15 mouse cellular contexts compared by ENCODE assay signal in the genomic region with DNA sequence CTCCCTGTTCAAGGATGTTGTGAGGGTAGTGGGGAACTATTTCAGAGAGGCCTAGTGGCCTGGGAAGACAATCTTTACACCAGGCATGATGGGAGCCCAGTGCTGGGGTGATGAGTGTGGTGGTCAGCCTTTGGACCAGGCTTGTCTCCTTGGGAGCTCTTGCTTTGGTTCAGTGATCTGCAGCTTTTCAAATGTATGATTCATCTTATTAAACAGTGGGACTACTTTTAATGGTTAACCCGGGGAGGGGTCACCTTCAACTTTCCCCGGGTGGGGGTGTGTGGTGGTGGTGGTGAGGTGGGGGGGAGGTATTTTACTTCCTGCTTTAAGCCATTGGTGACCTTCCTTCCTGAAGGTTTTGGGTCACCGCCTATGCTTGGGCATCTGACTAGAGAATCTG. TPM values are rescaled to one million over a fixed set of nuclear protein-coding genes. Genes with fewer than 3 reads are reported as not detected.
DNase-seq lines count a peak whose midpoint lies in the region; ATAC-seq and TF ChIP-seq lines count a peak whose summit lies in the region.
"Had no signal": no experiment of that assay in that cellular context is flagged by ENCODE, and none has a peak within 500 bp of the region (broad histone marks: within the 10 kb centered on the region; RNA-seq: fewer than 3 reads in every experiment).

No protein-coding gene starts in this region.

- 79% methylated on average over 3 of the region's 3 CpGs for WGBS in heart, embryonic 10.5 days
- 70% methylated on average over 3 of the region's 3 CpGs for WGBS in intestine, embryonic 15.5 days

- no peaks in the 10 kb centered on the region; the same call in 1 of the 2 replicates for H3K79me2 ChIP-seq in CH12.LX (replicated peaks; ENCODE audit: control insufficient read depth, extremely low read depth, insufficient read depth, poor library complexity, severe bottlenecking)

- TF ChIP-seq CTCF in CH12.LX (conservative IDR thresholded peaks at IDR 0.05 in 1 of 2, IDR thresholded peaks at IDR 0.05 in 1 of 2; ENCODE audit: low read depth in 2 of 2, low read length in 2 of 2) = no peak
- no peak for TF ChIP-seq CTCF in cortical plate, adult 2 months (IDR thresholded peaks at IDR 0.05; ENCODE audit: extremely low read depth, insufficient read depth, low read length)

- peak overlapping the region; percentile 61 for H3K4me2 ChIP-seq in CH12.LX (ENCODE audit: insufficient read depth, low read depth, poor library complexity, severe bottlenecking)
- H3K4me2 ChIP-seq in intestine, embryonic 15.5 days (replicated peaks) = no peak overlapping the region

- no peaks in the 10 kb centered on the region for H3K36me3 ChIP-seq in heart, embryonic 10.5 days
- H3K36me3 ChIP-seq in CH12.LX (replicated peaks in 1 of 2; ENCODE audit: control insufficient read depth in 1 of 2, insufficient read depth in 1 of 2, low read length in 1 of 2) = peaks cover 7 to 60% of the 10 kb centered on the region in 2 experiments
- H3K36me3 ChIP-seq in intestine, embryonic 15.5 days = no peaks in the 10 kb centered on the region
- H3K36me3 ChIP-seq: hindbrain, embryonic 12.5 days; limb, embryonic 10.5 days; liver, embryonic 15.5 days had no signal

- DNase-seq in heart, embryonic 10.5 days (ENCODE audit: low spot score) = no peak
- no peak for DNase-seq in heart, postnatal 36 days
- DNase-seq in CH12.LX (ENCODE audit: extremely low read depth) = no peak
- peak; percentile 76 to 89 for DNase-seq in kidney, postnatal 36 days
- no peak for DNase-seq in yolk sac, embryonic 10.5 days (ENCODE audit: low spot score)
- DNase-seq: lung, postnatal 36 days; thymus, postnatal 14 days had no signal

- intact Hi-C loops in heart, postnatal 36 days (cut with DNase I) = no loop called here

- peak overlapping the region; percentile 22; the same call in 1 of the 2 replicates for H3K9ac ChIP-seq in CH12.LX (ENCODE audit: insufficient read depth, low read depth)
- no peak overlapping the region for H3K9ac ChIP-seq in intestine, embryonic 15.5 days
- H3K9ac ChIP-seq: liver, embryonic 15.5 days had no signal

- H3K4me1 ChIP-seq in heart, embryonic 10.5 days = peaks cover 26% of the 10 kb centered on the region
- H3K4me1 ChIP-seq in CH12.LX (ENCODE audit: control insufficient read depth in 1 of 2, insufficient read depth in 2 of 2) = peaks cover 7 to 25% of the 10 kb centered on the region in 2 experiments; a peak in 2 of 4 replicates
- peaks cover 9% of the 10 kb centered on the region; the same call in 1 of the 2 replicates for H3K4me1 ChIP-seq in cortical plate, adult 2 months (ENCODE audit: control insufficient read depth, insufficient read depth, low read length)
- H3K4me1 ChIP-seq in intestine, embryonic 15.5 days (replicated peaks) = peaks cover 15% of the 10 kb centered on the region; the same call in 1 of the 2 replicates

- H3K9me3 ChIP-seq in heart, embryonic 10.5 days = no peaks in the 10 kb centered on the region
- no peaks in the 10 kb centered on the region for H3K9me3 ChIP-seq in CH12.LX (replicated peaks; ENCODE audit: low read length)
- no peaks in the 10 kb centered on the region for H3K9me3 ChIP-seq in intestine, embryonic 15.5 days
- H3K9me3 ChIP-seq: hindbrain, embryonic 12.5 days; limb, embryonic 10.5 days; liver, embryonic 15.5 days had no signal

- dilution Hi-C loops in CH12.LX (cut with MboI; ENCODE audit: extremely low pct_ligation_motif_present, extremely low pct_unique_long_range_greater_than_20kb, low sequenced_read_pairs) = loop anchor here (25.0 kb wide), 1 partner anchor 134 kb away; a partner anchor contains a TSS

- H3K27ac ChIP-seq in heart, embryonic 10.5 days = 0 out of 2 replicates have a peak overlapping the region, but pooled peaks have one; percentile 81
- no peak overlapping the region for H3K27ac ChIP-seq in CH12.LX (ENCODE audit: insufficient read depth, low read depth)
- 0 out of 2 replicates have a peak overlapping the region, but pooled peaks have one; percentile 33 for H3K27ac ChIP-seq in cortical plate, adult 2 months (ENCODE audit: insufficient read depth, low read length)
- no peak overlapping the region for H3K27ac ChIP-seq in intestine, embryonic 15.5 days
- H3K27ac ChIP-seq: heart, adult 2 months; liver, embryonic 15.5 days had no signal

- no peak overlapping the region for H3K4me3 ChIP-seq in heart, embryonic 10.5 days
- H3K4me3 ChIP-seq in CH12.LX (replicated peaks in 1 of 3; ENCODE audit: low read depth in 2 of 3, low read length in 2 of 3, poor library complexity in 1 of 3) = no peak overlapping the region
- peak overlapping the region; percentile 52 for H3K4me3 ChIP-seq in cortical plate, adult 2 months (ENCODE audit: insufficient read depth, low read length)
- H3K4me3 ChIP-seq in intestine, embryonic 15.5 days (replicated peaks) = no peak overlapping the region

- TF ChIP-seq RAD21 in CH12.LX (IDR thresholded peaks at IDR 0.05; ENCODE audit: low read depth, low read length) = no peak

- TF ChIP-seq POLR2A in CH12.LX (IDR thresholded peaks at IDR 0.05; ENCODE audit: low read depth, low read length) = no peak
- no peak for TF ChIP-seq POLR2A in cortical plate, adult 2 months (IDR thresholded peaks at IDR 0.05; ENCODE audit: extremely low read depth, insufficient read depth, low read length)

- H3K27me3 ChIP-seq in heart, embryonic 10.5 days (ENCODE audit: insufficient read depth, poor library complexity, severe bottlenecking) = peaks cover 75% of the 10 kb centered on the region
- no peaks in the 10 kb centered on the region for H3K27me3 ChIP-seq in CH12.LX (replicated peaks)
- peaks cover 22% of the 10 kb centered on the region for H3K27me3 ChIP-seq in intestine, embryonic 15.5 days (replicated peaks)

- in situ Hi-C loops in CH12.LX (cut with MboI; ENCODE audit: low pct_ligation_motif_present, low pct_unique_long_range_greater_than_20kb, low sequenced_read_pairs) = loop anchor here (5.0 to 25.0 kb wide), 2 partner anchors 71 to 334 kb away; a partner anchor contains a TSS

- no peak for TF ChIP-seq EP300 in CH12.LX (IDR thresholded peaks at IDR 0.05; ENCODE audit: low read length)

- ATAC-seq in intestine, embryonic 15.5 days = no peak

TF ChIP-seq in CH12.LX, 34 proteins besides CTCF, POLR2A, EP300 and RAD21:
- no peak for TF ChIP-seq TCF12 (IDR thresholded peaks at IDR 0.05; ENCODE audit: low read depth, low read length)
- no peak for TF ChIP-seq ELF1 (IDR thresholded peaks at IDR 0.05; ENCODE audit: low read depth, low read length)
- TF ChIP-seq NRF1 (IDR thresholded peaks at IDR 0.05; ENCODE audit: low read depth, low read length) = no peak
- TF ChIP-seq ZNF384 (IDR thresholded peaks at IDR 0.05; ENCODE audit: low read depth, low read length) = no peak
- TF ChIP-seq UBTF (IDR thresholded peaks at IDR 0.05; ENCODE audit: low read depth, low read length) = no peak
- no peak for TF ChIP-seq PAX5 (IDR thresholded peaks at IDR 0.05; ENCODE audit: low read length)
- no peak for TF ChIP-seq RCOR1 (conservative IDR thresholded peaks at IDR 0.05; ENCODE audit: low read depth, low read length)
- TF ChIP-seq JUND (conservative IDR thresholded peaks at IDR 0.05; ENCODE audit: low read depth, low read length) = no peak
- TF ChIP-seq GABPA (IDR thresholded peaks at IDR 0.05; ENCODE audit: insufficient replicate concordance, low read depth, low read length) = no peak

RNA-seq across cellular contexts. Expression of a gene that starts 1.8 kb away (rescaled TPM):
- 0.90 and 1.6 TPM in 2 replicates for polyA plus RNA-seq in heart, embryonic 10.5 days (2016; fragmentation: Nextera tagmentation; extraction: Ambion mirVana)
- total RNA-seq in heart, postnatal 36 days (2021) = under 1 TPM; 0.33 to 0.38 TPM
- total RNA-seq in CH12.LX (2012; rRNA removed) (3.5 and 5.3 TPM in 2 replicates), CH12.LX (2014; rRNA removed) (2.1 TPM in 2 replicates)
- polyA plus RNA-seq in CH12.LX (2012; ENCODE audit: insufficient read length, low read depth) = 3.1 and 4.8 TPM in 2 replicates
- polyA plus RNA-seq in cortical plate, adult 2 months (2012; rRNA removed) = 28.3 and 28.4 TPM in 2 replicates
- polyA plus RNA-seq in intestine, embryonic 15.5 days (2015; fragmentation: Nextera tagmentation; extraction: Ambion mirVana) = 0.89 and 1.2 TPM in 2 replicates

RNA-seq across cellular contexts. Expression of a gene that starts 18.7 kb away (rescaled TPM):
- polyA plus RNA-seq in heart, embryonic 10.5 days (2016; fragmentation: Nextera tagmentation; extraction: Ambion mirVana) = 0.70 and 0.87 TPM in 2 replicates
- total RNA-seq in heart, postnatal 36 days (2021) = 1 to 10 TPM; 6.7 to 6.8 TPM
- total RNA-seq in CH12.LX (2012; rRNA removed) (27.9 and 28.5 TPM in 2 replicates), CH12.LX (2014; rRNA removed) (27.5 and 36.8 TPM in 2 replicates)
- polyA plus RNA-seq in CH12.LX (2012; ENCODE audit: insufficient read length, low read depth) = 21.6 and 22.1 TPM in 2 replicates
- 1.2 and 1.9 TPM in 2 replicates for polyA plus RNA-seq in cortical plate, adult 2 months (2012; rRNA removed)
- polyA plus RNA-seq in intestine, embryonic 15.5 days (2015; fragmentation: Nextera tagmentation; extraction: Ambion mirVana) = 1.7 and 2.3 TPM in 2 replicates

RNA-seq across cellular contexts. Expression of a gene that starts 26.5 kb away (rescaled TPM):
- 7.7 and 8.9 TPM in 2 replicates for polyA plus RNA-seq in heart, embryonic 10.5 days (2016; fragmentation: Nextera tagmentation; extraction: Ambion mirVana)
- total RNA-seq in heart, postnatal 36 days (2021) = 10 to 100 TPM; 10.4 to 10.7 TPM
- total RNA-seq in CH12.LX (2012; rRNA removed) = 4.7 and 6.5 TPM in 2 replicates
- total RNA-seq in CH12.LX (2014; rRNA removed) = 2.6 and 3.2 TPM in 2 replicates
- polyA plus RNA-seq in CH12.LX (2012; ENCODE audit: insufficient read length, low read depth) = 3.3 and 3.5 TPM in 2 replicates
- 6.8 and 6.9 TPM in 2 replicates for polyA plus RNA-seq in cortical plate, adult 2 months (2012; rRNA removed)
- 5.1 and 5.8 TPM in 2 replicates for polyA plus RNA-seq in intestine, embryonic 15.5 days (2015; fragmentation: Nextera tagmentation; extraction: Ambion mirVana)

RNA-seq across cellular contexts. Expression of a gene that starts 34.6 kb away (rescaled TPM):
- 0.49 TPM in 1 of 2 replicates, not detected in the other for polyA plus RNA-seq in heart, embryonic 10.5 days (2016; fragmentation: Nextera tagmentation; extraction: Ambion mirVana)
- total RNA-seq in heart, postnatal 36 days (2021) = 1 to 10 TPM in 1 of 2 experiments, not detected in 1; 3.7 TPM
- total RNA-seq in CH12.LX (2012; rRNA removed) (not detected in 2 replicates), CH12.LX (2014; rRNA removed) (not detected in 2 replicates)
- not detected in 2 replicates for polyA plus RNA-seq in CH12.LX (2012; ENCODE audit: insufficient read length, low read depth)
- 0.56 TPM in 1 of 2 replicates, not detected in the other for polyA plus RNA-seq in cortical plate, adult 2 months (2012; rRNA removed)
- not detected in 2 replicates for polyA plus RNA-seq in intestine, embryonic 15.5 days (2015; fragmentation: Nextera tagmentation; extraction: Ambion mirVana)
- total RNA-seq: adrenal gland, adult 18-20 months; common myeloid progenitor, adult 5-6 weeks; heart, adult 2 months had no signal
- polyA plus RNA-seq: heart, adult 2 months; hindbrain, embryonic 12.5 days; limb, embryonic 10.5 days; liver, embryonic 15.5 days had no signal

RNA-seq across cellular contexts. Expression of a gene that starts 34.7 kb away (rescaled TPM):
- 31.9 and 33.2 TPM in 2 replicates for polyA plus RNA-seq in heart, embryonic 10.5 days (2016; fragmentation: Nextera tagmentation; extraction: Ambion mirVana)
- total RNA-seq in heart, postnatal 36 days (2021) = 10 to 100 TPM; 27.3 to 33.7 TPM
- total RNA-seq in CH12.LX (2012; rRNA removed) = 23.6 and 28.0 TPM in 2 replicates
- total RNA-seq in CH12.LX (2014; rRNA removed) = 11.5 and 12.8 TPM in 2 replicates
- polyA plus RNA-seq in CH12.LX (2012; ENCODE audit: insufficient read length, low read depth) = 9.7 and 10.7 TPM in 2 replicates
- polyA plus RNA-seq in cortical plate, adult 2 months (2012; rRNA removed) = 81.8 and 96.1 TPM in 2 replicates
- polyA plus RNA-seq in intestine, embryonic 15.5 days (2015; fragmentation: Nextera tagmentation; extraction: Ambion mirVana) = 23.6 and 24.9 TPM in 2 replicates

Comparison
In these comparisons a context has a peak if more than half of its experiments do, and no peak if none do; other contexts are left out.
1. DNase-seq: peak in kidney, postnatal 36 days (2 of 2); none in heart, embryonic 10.5 days (single experiment), heart, postnatal 36 days (0 of 2), CH12.LX (single experiment) and yolk sac, embryonic 10.5 days (single experiment).
2. H3K27ac ChIP-seq: peak in heart, embryonic 10.5 days (single experiment) and cortical plate, adult 2 months (single experiment); none in CH12.LX (single experiment) and intestine, embryonic 15.5 days (single experiment).